Mouse (Mus musculus) layer of hippocampus, adult 18-20 months (tissue): ENCODE measurements around the gene Ctsll3. TPM values are rescaled to one million over a fixed set of nuclear protein-coding genes. Genes with fewer than 3 reads are reported as not detected.

Source experiments
- DNase-seq, 2 experiments: peaks; one replicate each; pipeline ENCODE4 v3.0.0; 2022; ENCODE audit warnings: low spot score in 2 of 2
- long read RNA-seq: library from polyadenylated mRNA; stranded (forward); transcript quantifications from one replicate; pipeline ENCODE4 v2.0.0, GENCODE M21; 2021
- total RNA-seq, 2 experiments: library from RNA; stranded (reverse); gene quantifications; 2 replicates each; pipeline ENCODE4 v1.2.3; 2021

Ctsll3 gene
- total RNA-seq = not detected
- long read RNA-seq = 0 reads

- DNase-seq = no peak
These were observed at the start of gene Ctsll3 for GRCm38 (mm10) chr13:60802749-60803148. Gene Ctsll3 (minus strand): TSS chr13:60802849.

GRCm38 (mm10) chr13:60848241-60849120, 45.8 kb upstream of the Ctsll3 start:
- DNase-seq = no peak

GRCm38 (mm10) chr13:60843153-60843552, 40.5 kb upstream of the Ctsll3 start:
- DNase-seq = no peak

GRCm38 (mm10) chr13:60842703-60843102, 40.1 kb upstream of the Ctsll3 start:
- DNase-seq = no peak

GRCm38 (mm10) chr13:60839353-60839902, 36.8 kb upstream of the Ctsll3 start:
- DNase-seq = no peak

GRCm38 (mm10) chr13:60826052-60826451, 23.4 kb upstream of the Ctsll3 start:
- DNase-seq = no peak

GRCm38 (mm10) chr13:60820486-60821175, 18.0 kb upstream of the Ctsll3 start:
- no peak for DNase-seq

- peak in 1 of 2 experiments; percentile 30 for DNase-seq
These were observed 16.8 kb upstream of the Ctsll3 start for GRCm38 (mm10) chr13:60819469-60819868.

- no peak for DNase-seq
These were observed 11.1 kb upstream of the Ctsll3 start for GRCm38 (mm10) chr13:60813722-60814121.

- no peak for DNase-seq
These were observed 10.1 kb upstream of the Ctsll3 start for GRCm38 (mm10) chr13:60812768-60813167.

- no peak for DNase-seq
These were observed 7.0 kb upstream of the Ctsll3 start for GRCm38 (mm10) chr13:60809690-60810089.

- DNase-seq = no peak
These were observed 13.2 kb downstream of the Ctsll3 start for GRCm38 (mm10) chr13:60789466-60789865.

- no peak for DNase-seq
These were observed 16.4 kb downstream of the Ctsll3 start, which contains the start of gene BC051665 for GRCm38 (mm10) chr13:60786264-60786663. Gene BC051665 (minus strand): TSS chr13:60786364.

- DNase-seq = no peak
These were observed 19.3 kb downstream of the Ctsll3 start for GRCm38 (mm10) chr13:60783301-60783700.

- no peak for DNase-seq
These were observed 22.1 kb downstream of the Ctsll3 start for GRCm38 (mm10) chr13:60780534-60780933.

GRCm38 (mm10) chr13:60761161-60761560, 41.5 kb downstream of the Ctsll3 start:
- no peak for DNase-seq

GRCm38 (mm10) chr13:60760392-60760791, 42.3 kb downstream of the Ctsll3 start:
- DNase-seq = no peak

GRCm38 (mm10) chr13:60759136-60759535, 43.5 kb downstream of the Ctsll3 start:
- DNase-seq = peak in 1 of 2 experiments; percentile 57

GRCm38 (mm10) chr13:60757292-60757691, 45.4 kb downstream of the Ctsll3 start:
- DNase-seq = no peak

- no peak for DNase-seq
These were observed 47.4 kb downstream of the Ctsll3 start for GRCm38 (mm10) chr13:60755251-60755650.

GRCm38 (mm10) chr13:60753216-60753615, 49.4 kb downstream of the Ctsll3 start:
- no peak for DNase-seq

- no peak for DNase-seq
These were observed 51.7 kb downstream of the Ctsll3 start for GRCm38 (mm10) chr13:60750930-60751329.
